Mouse (Mus musculus) T-helper 1 cell (primary cell): Measurements from ENCODE around the gene Pdzd7.

Experiments used
- in situ Hi-C: fragments of 300-600 bp; cut with MboI, MseI; formaldehyde crosslinking; loops from one replicate; pipeline ENCODE4 v1.15.1; 2025; ENCODE audit warnings: high pct_unique_total_duplicates

Pdzd7 gene

DNA sequence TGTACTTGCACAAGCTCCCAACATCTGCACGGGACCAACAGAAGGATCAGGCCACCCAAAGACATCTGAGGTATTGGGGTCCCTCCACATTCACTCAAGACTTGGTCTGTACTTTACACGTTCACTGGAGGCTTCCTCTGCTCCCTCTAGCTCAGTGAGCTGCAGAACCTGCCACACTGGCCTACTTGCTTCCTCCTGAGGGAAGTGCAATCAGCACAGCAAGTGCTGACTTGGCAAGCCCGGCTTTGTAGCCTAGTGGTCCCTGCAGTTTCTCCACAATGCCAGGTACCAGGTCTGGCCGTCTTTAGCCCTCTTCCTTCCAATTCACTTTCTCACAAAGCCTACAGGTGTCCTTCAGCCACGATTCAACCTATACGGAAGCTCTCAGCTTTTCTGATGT is 58.5 kb downstream of the Pdzd7 start:
- in situ Hi-C loops, result no loop called here

DNA sequence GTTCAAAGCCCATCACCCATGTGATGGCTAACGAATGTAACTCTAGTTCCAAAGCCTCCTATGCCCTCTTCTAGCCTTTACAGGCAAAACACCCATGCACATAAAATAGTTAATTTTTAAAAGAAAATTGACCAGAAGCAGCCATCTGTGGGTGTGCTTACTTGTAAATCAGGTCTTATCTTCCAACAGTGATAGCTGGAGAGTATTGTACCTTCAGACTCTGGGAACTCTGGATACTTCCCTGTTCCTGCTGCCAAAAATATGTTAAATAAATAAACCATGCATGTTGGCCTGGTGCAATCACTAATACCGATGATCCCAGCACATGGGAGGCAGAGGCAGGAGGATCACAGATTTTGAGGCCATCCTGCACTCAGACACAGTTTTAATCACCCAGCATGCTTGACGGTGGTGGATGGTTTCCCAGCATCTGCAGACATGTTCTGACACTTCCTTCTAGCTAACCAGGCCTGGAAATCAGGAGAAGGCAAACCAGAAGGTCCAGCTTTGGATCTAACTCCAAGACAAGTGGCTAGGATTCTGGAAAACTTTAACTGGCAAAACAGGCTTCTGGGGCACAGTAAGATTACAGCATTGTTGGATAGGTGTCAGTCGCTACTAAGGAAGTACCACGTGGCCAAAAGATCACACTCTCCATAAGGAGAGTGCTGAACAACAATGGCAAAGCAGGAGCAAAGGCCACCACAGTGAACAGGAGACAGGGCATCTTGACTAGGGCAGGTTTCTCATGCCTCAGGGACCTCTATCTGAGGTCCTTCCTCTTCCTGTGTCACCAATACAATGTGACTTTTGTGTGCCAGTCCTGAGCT is 60.1 kb downstream of the Pdzd7 start:
- in situ Hi-C loops, result no loop called here

DNA sequence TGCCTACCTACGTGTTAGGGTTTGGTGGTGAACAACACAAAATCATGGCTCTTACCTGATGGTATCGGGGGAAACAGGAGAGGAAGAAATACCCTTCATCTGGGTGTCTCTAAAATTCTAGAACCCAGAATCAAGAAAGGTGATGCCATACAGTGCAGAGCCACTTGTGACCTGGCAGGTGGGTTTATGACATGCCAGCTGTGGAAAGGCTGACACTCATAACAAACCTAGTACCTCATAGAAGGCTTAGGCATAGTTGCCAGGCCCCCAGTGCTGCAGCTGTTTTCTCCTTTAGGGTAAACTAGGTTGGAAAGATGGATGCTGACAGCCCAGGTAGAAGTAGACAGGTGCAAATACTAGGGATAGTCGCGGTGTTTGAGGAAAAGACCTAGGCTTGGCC is 61.1 kb downstream of the Pdzd7 start:
- in situ Hi-C loops, result no loop called here

DNA sequence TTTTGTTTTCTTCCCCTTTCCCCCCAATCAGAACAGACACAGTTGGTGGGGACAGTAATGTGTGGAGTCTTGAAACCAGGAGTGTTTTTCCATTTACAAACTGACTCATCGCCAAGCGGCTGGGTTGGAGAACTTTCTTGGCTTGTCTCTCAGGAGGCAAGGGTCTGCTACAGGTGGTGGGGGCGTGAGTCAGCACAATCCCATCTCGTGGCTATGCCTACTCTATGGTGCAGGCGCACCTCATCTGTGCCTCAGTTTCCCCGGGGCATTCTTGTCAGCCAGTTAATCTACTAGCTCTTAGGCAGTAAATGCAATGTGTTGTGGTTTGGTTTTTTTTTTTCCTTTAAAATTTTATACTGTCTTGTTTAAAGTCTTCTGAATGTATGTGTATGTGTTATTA is 62.2 kb downstream of the Pdzd7 start:
- in situ Hi-C loops, result no loop called here

DNA sequence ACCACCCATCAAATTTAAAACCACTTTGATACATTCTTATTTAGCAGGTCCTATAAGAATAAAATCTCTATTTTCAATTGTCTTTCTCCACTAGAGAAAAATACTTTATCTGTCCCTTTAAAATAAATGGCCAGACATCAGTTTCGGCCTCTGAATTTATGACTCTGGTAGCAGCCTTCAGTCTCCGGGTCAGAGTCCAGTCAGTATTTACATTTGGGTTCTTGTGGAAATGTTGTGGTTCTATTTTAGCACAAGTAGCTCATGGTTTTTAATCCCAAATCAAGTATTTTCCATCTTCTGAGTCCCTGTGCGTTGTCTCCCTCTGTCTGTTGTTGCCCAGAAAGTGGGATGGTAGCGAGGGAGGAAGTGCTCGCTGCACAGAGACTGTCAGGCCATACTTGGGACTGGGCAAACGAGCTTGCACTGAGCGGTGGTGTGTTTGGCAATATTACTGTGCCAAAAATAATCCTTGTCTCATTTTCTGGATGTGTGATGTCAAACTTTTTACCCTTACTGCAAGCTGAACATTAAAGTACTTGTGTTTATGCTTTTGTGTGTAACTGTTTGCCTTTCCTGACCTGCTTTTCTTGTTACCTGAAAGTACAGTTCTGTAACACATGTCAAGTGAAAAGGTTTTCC is 62.9 kb downstream of the Pdzd7 start:
- in situ Hi-C loops, result no loop called here

DNA sequence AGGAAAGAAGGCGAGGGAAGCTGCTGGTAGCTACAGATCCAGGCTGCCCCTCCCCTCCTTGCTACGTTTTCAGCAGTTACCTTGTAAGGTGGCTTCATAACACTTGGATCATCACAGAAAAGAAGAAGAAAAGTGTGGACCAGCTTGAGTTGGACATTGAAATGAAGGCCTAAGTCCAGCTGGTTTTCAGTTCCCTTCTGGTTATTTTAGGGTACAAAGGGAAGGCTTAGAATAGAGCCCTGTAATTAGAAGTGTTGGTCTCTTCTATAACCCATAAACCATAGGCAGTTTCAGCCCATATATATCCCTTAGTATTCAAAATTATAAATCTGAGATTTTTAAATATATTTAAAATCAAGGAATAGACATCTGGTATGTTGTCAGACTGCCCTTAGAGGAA is 64.7 kb downstream of the Pdzd7 start:
- in situ Hi-C loops, result no loop called here

DNA sequence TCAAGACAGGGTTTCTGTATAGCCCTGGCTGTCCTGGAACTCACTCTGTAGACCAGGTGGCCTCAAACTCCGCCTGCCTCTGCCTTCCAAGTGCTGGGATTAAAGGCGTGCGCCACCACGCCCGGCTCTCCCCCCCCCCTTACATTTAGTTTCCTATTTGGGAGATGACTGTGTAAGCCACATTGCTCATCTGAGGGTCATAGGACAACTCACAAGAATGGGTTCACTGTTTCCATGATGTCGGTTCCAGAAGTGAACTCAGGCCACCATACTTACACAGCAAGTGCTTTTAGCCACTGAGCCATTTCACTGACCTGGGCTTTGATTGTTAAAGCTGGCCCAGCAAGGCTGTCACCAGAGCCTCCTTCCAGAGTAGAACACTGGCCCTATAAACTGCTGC is 68.4 kb downstream of the Pdzd7 start:
- in situ Hi-C loops, result loop anchor here (5.0 kb wide), 1 partner anchor 40 kb away; no protein-coding TSS in a partner anchor
